Mouse (Mus musculus) hindlimb bud, embryonic 11.5 days (tissue): ENCODE results near the gene Fbxo24.

ENCODE experiments used
- DNase-seq: peaks from one replicate; pipeline ENCODE4 v3.0.0-alpha.2; 2012; ENCODE audit warnings: low read depth, low spot score; ENCODE audit errors: extremely low spot score

Fbxo24 gene

DNA sequence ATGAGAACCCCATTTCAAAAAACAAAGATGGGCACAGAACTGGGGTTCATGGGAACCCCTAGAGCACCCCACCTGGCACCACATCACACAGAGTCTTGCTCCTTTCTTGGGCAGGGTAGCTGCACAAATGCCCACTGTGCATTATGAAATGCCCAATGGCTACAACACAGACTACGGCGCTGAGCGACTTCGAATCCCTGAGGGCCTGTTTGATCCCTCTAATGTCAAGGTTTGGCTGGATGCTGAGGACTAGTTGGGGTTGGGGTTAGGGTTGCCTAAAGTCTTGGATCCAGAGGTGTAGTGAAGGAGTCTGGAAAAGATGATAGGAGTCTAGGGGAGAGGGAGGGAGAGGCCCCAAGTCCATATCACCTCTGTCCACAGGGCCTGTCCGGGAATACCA is 62.4 kb downstream of the Fbxo24 start:
- DNase-seq: no peak

- DNase-seq: no peak
These were observed 63.1 kb downstream of the Fbxo24 start for GRCm38 (mm10) chr5:137565744-137566143.

DNA sequence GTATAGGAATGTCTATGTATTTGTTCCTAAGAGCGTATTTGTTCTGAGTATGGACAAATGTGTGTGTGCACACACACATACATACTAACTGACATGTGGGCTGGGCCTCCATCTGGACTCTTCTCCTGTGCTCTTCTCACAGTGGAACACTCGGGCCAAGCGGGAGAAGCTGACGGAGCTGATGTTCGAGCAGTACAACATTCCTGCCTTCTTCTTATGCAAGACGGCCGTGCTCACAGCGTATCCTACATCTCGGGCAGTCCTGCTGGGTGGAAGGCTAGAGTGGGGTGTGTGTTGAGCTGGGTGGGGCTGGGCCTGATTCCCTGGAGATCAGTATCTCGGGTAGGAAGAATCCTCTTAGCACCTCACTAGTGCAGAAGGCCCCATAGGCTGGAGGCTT is 65.8 kb downstream of the Fbxo24 start:
- DNase-seq: no peak
